Mouse (Mus musculus) frontal cortex, postnatal 10 days (tissue): ENCODE measurements around the gene Erlec1.

ENCODE experiments used
- DNase-seq, 2 experiments: peaks; one replicate each; pipeline ENCODE4 v3.0.0; 2022; ENCODE audit warnings: low spot score in 2 of 2, mixed read lengths in 1 of 2

The Erlec1 gene

DNA sequence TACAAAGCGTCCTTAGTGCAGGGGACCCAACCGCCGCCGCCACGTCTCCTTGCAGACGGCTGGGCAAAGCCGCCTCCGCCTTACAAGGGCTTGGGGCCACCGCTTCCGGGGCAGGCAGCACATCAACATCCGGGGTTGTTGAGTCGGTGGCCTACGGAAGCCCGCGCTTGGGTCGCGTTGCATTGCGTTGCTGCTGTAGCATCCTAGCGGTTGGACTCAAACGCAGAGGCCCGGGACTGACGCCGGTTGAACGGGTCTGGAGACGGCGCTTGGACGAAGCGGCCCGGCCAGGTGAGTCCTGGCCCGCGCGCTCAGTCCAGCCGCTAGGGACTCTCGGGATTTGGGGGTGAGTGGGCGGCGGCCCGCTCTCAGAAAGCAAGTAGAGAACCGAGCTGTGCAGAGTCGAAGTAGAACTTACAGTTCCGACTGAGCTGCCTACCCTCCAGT, at the start of gene Erlec1:
Erlec1 (minus strand) TSS at position 57 of the 447 bp plus-strand sequence.
- peak; percentile 82 to 88 for DNase-seq

DNA sequence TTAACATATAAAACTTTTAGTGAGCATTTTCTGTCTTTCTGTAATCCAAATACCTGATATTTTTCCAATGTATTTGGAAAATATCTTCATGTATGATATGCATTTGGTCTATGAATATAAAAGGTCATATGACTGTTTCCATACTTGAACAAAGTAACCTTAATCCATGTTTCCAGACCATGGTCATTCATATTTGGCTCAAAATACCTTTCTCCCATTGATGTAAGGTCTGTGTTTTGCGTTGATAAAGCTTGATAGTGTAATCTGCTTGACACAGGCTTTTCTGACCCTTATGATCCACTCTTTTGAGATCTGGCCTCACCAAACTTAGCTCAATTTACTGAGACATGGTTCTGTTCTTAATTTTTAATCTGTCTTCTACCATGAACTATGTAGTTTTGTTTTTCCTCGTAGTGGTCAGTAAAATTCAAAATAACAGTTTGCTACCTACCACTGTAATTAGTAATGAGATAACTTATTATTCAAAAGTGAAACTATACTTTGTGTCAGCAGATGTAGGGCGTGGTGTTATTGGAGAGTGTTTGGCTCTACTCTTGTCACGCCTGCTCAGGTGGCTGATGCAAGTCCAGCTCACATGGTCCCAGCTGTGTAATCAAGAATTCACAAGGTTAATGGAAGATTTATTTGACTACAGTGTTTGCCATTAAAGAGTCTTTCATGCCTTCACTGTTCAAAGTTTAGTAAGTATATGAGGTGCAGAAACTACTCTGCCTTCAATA, 47.2 kb upstream of the Erlec1 start:
- no peak for DNase-seq

DNA sequence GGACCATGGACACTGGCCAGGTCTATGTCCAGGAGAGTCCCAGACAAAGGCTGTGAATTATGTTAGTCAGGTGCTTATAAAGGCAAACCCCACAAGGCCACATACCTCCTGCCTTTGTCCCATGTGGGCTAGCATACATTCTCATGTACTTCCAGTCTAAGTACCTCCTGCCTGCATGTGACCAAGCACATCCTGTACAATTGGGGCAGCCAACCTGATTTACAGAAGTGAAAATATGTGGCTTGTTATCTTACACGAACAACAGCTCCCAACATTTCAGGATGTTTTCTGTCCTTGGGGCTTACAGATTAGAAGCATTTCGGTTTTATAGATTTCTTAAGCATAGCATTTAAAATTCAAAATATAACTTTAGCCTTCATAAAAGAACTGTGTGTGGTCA, 45.9 kb upstream of the Erlec1 start:
- DNase-seq = no peak

DNA sequence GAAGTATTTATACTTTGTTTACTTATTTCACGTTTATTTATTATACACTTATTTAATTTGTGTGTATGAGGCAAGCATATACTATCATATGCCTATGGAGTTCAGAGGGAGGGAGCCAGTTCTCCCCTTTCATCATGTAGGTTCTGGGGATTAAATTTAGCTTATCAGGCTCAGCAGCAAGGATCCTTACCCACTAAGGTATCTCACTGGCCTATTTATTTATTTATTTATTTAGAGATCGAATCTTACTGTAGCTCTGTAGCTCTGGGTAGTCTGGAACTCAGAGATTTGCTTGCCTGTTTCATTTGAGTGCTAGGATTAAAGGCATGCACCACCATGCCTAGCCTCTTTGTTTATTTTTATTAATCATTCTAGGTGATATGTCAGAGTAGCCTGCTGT, 44.6 kb upstream of the Erlec1 start:
- DNase-seq = no peak

DNA sequence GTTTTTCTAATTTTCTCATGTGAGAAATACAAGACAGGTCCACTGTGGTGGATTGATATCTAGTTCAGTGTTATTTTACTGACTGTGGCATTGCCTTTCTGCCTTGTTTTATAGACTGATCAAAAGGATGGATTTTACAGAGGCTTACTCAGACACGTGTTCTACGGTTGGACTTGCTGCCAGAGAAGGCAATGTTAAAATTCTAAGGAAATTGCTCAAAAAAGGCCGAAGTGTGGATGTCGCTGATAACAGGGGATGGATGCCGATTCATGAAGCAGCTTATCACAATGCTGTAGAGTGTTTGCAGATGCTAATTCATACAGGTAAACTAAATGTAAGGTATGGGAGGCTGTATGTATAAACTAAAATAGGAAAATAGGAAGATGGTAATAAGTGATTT, 44.1 kb upstream of the Erlec1 start:
- DNase-seq = no peak

DNA sequence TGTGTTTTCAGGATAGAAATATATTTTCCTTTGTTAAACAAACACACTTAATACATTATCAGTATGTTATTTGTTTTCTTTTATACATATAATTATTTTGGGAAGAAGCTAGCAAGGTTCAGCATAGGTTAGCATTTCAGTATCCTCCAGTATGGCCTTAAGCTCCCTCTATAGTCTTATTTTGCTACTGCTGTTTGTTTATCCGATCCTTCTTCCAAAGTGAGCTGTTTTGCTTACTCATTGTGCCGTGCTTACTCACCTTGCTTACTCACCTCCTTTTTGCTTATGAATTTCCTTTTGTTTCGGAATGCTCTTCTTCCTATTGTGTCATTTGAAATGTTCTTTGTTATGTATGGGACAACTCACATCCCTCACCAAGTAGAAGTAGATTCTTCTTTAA, 42.5 kb upstream of the Erlec1 start:
- DNase-seq = no peak

DNA sequence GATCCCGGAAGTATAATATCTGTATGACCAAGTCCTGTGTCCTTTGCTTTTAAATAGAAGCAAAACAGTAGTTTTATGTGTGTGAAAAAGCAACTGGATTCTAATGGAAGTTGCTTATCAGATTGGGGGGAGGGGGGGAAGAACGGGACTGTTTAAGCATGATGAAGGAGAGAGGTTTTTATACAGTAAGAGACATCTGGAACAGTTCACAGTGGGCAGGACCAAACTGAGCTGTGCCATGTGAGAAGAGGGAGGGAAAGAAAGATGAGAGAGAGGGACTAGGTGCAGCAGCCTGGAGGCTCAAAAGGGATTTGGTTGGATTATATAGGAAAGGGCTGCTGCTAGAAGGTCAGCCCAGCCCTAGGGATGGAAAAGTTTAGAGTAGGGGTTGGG, 32.5 kb upstream of the Erlec1 start:
- no peak for DNase-seq

DNA sequence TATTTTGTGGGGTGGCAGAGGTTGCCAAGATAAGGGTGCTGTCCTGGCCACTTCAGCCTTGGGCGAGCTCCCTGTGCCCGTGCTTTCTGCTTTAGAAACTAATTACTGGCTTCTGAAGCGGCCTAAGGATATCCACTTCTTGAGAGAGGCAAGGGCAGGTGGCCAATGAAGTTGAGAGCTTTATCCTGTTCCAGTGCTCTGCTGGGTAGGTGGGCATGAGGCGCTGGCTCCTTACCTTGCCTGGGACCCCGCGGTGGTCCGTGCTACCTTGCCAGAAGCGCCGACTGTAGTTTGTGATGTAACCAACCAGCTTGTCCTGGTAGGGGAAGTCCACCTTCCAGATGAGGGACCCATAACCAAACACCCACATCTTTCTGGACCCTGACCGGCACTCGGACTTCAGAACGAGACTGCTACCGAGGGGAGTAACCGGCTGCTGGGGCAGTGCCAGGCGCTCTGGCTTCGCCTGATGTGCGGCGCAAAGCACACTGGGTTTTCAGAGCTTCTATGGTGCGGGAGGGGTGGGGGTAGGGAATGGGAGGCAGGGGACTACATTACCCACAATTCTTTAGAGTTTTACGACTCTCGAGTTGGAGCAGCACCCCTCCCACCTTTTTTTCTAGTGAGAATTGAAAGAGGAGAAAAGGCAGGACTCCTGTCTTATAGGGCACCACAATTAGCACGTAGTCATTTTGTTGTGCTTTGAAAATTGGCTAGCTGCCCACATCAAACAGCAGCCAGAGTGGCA, 31.9 kb upstream of the Erlec1 start, which contains the start of gene Chac2:
Chac2 (minus strand) TSS at position 474 of the 748 bp plus-strand sequence.
- DNase-seq = peak; percentile 80 to 83

DNA sequence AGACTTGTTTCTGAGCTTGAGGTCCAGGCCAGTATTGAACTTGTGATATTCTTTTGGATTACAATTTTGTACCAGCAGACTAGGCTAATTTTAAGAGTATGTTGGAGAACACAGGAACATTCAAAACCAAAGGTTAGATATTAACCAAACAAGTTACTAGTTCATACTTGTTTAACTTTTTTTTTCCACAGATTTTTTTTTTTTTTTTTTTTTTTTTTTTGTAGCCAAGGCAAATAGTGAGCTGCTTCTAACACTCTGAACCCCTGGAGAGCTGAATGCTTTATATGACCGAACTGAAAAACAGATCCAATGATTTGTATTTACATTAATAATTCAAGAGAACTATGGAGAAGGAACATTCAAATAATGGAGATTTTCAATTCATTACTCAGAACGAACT, 31.1 kb upstream of the Erlec1 start:
- no peak for DNase-seq

DNA sequence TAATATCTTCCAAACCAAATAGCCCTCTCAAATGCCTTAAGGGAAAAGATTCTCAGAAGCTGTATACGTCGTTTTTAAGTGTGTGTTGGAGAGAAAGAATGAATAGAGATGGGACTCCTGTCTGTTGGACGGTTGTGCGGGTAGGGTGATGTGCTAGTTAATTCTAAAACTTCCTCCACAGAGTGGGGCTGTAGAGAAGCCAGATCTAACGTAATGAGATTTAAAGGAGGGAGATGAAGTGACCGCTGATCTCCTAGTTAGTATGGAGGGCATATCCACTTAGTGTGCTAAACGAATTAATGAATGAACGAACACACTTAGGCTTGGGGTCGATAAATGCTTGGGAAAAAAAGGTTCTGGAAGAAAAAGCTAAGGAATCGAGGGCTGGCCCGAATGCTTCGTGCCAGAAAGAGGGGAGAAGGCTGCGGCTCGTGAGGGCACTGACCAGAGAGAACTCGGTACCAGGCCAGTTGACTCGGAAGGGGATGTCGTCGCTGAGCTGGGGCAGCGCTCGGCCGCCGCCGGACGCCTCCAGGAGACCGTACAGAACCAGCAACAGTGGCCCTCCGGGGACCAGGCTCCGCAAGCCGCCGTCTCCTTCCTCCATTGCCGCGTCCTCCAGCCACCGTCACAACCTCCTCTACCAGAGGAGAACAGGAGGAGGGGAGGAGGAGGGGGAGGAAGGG, 523 bp downstream of the Erlec1 start:
- DNase-seq = peak; percentile 13 to 26

DNA sequence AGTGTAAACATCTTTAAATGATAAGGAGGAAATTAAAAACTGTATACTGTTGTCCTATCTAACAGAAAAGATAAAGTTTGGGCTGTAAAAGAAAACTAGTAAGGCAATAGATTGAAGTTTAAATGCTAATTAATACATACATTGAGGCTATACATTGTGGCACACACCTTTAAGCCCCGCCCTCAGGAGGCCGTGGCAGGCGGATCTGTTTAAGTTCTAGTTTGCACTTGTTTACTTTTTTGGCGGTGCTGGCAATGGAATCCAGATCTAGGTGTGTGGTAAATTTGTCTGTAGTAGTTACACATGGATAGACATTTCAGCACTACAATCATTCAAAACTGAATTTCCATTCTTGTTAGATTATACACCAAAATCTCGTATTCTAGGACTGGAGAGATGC, 1.3 kb downstream of the Erlec1 start:
- no peak for DNase-seq

DNA sequence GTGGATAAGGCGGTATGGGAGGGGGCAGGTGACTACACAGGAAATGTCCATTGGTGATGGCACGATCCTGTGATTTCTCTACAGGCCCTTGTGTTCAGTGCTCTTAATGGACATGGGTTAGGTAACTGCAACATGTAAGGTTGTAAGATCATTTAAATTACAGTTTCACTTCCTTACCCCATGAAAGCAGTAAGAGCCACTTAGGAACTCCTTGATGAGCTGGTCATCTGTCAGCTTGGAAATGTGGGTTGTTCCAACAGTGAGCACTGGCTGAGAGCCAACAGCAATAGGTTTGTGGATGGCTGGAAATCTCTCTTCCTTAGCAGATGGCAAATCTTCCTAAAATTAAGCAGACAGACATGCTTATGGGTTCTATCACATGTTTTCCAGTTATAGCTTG, 10.6 kb downstream of the Erlec1 start:
- no peak for DNase-seq

DNA sequence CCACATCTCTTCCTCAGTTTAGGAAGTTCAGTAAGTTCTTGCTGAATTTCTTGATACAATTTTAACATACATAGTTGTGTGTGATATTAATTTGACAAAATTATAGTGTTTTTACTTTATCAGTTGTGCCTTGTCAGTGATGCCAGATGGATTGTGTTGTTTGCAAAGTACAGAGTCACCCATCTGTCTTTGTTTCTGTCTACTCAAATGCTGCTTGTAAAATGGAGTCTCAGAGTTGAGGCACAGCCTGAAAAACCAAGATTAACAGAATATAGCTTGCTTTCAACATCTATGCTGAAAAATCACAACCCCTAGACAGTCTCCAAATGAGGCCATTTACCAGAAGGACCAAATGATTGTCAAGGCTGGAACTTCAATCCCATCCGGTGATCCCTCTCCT, 25.6 kb downstream of the Erlec1 start:
- DNase-seq = no peak

DNA sequence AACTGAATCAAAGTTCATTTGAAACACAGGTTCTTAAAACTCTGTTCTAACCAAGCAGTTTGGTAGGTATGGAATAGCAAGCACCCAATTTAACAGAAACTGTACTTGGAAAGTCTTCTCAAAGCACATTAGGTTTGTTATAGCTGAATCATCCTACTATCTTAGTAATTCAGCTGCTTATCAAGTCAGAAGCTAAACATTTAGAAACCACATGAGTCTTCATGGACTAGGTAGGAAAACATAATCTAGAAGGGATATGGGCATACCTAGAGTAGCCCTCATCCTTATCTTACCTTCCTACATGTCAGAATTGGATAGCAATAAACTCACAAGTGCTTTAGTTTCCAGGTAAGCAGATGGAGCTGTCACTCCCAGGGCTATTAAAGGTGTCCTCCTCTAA, 26.1 kb downstream of the Erlec1 start:
- no peak for DNase-seq

DNA sequence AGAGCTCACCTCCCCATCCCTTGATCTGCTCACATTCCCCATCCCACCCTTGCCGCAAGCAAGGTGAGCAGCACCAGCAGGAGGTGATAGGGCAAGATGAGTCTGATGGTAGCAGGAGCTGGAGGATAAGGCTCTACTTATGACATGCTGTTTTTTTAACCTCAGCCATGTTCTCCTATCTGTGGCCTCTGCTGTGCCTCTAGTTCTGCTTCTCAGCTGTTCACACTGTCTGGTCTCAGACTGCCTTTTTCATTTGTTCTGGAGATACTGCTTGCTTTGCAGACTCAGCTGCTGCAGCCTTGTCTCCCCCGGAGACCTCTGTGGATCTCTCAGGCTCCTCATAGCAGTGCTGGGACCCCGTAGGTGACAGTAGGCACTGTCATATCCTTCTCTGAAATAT, 30.9 kb downstream of the Erlec1 start:
- DNase-seq = no peak

DNA sequence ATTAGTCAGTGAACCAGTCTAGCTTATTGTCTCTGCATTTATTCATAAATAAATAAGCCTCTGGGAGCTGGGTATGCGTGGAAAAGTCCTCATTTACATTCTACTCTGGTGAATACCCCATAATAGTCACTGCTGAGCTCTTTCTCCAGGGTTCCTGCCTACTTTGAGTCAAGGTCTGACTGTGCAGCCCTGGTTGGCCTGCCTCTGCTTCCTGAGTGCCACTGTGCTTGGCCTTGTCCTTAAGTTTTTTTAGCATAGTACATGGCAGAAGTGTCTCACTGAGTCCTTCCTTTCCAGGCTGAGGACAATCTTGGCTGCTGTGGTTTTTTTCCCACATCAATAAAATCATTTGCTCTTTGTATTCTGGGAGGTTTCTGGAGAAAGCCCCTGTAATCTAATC, 33.5 kb downstream of the Erlec1 start:
- no peak for DNase-seq

DNA sequence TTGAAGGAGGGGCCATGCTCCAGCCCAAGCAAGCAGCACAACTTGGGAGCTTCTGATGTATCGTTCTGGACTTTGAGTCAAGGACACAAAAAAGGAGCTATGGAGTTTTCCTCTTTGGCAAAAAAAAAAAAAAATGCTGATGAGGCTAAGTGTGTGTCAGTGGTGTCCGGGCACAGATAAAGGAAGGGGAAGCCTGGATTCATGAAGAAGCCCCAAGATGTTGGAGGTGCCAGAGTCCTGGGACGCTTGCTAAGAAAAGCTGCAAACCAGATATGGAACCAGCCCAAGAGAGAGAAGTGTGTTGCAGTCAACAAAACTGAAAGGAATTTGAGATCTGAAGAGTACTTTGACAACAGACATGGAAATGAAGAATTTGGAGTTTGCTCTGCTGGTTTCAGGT, 41.8 kb downstream of the Erlec1 start:
- DNase-seq = no peak

DNA sequence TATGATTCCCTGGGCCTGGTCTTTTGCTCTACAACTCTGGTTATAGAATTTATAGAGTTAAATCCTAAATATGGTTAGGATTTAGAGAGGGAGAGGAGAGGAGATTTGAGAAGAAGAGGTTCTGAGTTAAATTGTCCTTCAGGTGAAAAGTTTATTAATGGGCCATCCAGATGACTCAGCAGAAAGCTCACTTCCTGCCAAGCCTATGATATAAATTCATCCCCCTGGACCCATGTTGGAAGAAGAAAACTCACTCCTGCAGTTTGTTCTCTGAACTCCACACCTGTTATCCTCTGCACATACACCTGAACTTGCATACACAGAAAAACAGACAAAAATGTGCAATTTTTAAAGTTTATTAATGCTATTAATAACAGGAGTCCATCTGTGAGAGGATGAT, 54.8 kb downstream of the Erlec1 start:
- DNase-seq = no peak

DNA sequence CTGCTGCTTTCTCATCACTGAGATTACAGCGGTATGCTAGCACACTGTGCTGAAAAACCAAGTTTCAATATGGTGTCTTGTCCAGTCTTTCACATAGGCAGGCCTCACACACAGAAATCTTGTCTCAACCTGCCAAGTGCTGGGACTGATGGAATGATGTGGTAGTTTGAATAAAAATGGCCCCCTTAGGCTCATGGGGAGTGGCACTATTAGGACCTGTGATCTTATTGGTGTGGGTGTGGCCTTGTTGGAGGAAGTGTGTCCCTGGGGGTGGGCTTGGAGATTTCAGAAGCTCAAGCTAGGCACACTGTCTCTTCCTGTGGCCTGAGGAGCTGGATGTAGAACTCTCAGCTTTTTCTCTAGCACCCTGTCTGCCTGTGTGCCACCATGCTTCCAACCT, 57.9 kb downstream of the Erlec1 start:
- DNase-seq = no peak

DNA sequence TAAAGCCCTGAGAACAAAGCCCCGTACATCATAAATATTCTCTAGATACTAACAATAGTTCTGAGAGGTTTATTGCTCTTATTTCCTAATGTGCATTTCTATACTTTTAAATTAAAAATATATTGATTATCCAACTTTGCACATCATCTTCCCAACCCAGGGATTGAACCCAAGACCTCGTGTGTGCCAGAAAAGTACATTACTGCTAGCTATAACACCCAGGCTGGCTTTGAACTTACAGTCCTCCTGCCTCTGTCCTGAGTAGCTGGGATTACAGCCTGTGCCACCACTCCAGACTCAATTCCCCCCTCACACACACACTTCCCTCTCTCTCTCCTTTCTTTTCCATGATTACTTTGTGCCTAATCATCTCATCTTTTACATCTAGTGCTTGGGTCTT, 66.0 kb downstream of the Erlec1 start:
- no peak for DNase-seq

DNA sequence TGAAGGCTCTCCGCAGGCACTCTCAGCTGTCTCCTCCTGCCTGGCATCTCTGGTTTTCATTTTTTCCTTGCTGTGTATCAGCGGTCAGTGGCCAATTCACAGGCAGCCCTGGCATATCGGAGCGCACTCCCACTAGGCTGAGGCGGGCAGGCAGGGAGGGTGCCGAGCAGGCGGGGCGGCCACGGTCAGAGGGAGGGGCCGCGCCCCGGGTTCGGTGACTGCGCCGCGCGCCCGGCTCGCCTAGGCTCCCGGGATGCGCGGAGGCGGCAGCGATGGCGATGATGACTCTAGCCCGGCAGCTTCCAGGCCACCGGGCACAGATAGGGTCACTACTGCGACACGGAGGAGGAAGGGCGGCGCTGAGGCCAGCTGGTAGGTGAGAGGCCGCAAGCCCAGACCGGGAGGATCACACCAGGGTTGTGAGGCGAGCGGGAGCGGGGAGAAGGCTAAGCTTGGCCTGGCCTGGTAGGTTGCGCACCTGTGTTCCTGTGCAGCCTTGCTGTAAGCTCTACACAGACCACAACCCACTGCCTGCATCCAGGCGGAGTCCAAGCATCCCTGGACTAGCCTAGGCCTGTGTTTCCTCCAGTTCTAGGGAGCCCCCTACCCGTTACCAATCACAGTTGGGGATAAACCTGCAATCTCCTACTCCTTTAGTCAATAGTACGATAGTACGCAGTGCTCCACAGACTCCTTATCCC, 68.8 kb downstream of the Erlec1 start, which contains the start of the genes Gpr75 and Asb3:
Gpr75 (plus strand) TSS at position 188 of the 701 bp plus-strand sequence.
Asb3 (plus strand) TSS at position 246 of the 701 bp plus-strand sequence.
- DNase-seq = peak; percentile 25 to 64
